Mouse (Mus musculus) hindbrain, embryonic 14.5 days (tissue): ENCODE measurements around the gene Wdr60. TPM values are rescaled to one million over a fixed set of nuclear protein-coding genes. Genes with fewer than 3 reads are reported as not detected.

ENCODE experiments used
- ATAC-seq: fragments of 200-750 bp; cut with Nextera tagmentation; 2 replicates; pipeline ENCODE4 v1.8.0; 2017; ENCODE audit warnings: moderate number of reproducible peaks, mild to moderate bottlenecking, moderate TSS enrichment, moderate library complexity; ENCODE audit not compliant: low FRiP score
- DNase-seq: peaks from one replicate; pipeline ENCODE4 v3.0.0-alpha.2; 2015; ENCODE audit warnings: low spot score
- H3K27ac ChIP-seq: fragments of 300-500 bp; sonication (generic); 2 replicates; pipeline ENCODE4 v1.5.1; 2014; ENCODE audit warnings: mild to moderate bottlenecking, moderate library complexity
- H3K27me3 ChIP-seq: fragments of 300-500 bp; sonication (generic); 2 replicates; pipeline ENCODE4 v1.6.1; 2014; ENCODE audit warnings: mild to moderate bottlenecking, low read length, mixed read lengths; ENCODE audit not compliant: control insufficient read depth, insufficient read depth
- H3K36me3 ChIP-seq: fragments of 300-500 bp; sonication (generic); replicated peaks from 2 replicates; pipeline ENCODE4 v1.6.1; 2014; ENCODE audit not compliant: control insufficient read depth, insufficient read depth
- H3K4me1 ChIP-seq: fragments of 300-500 bp; sonication (generic); replicated peaks from 2 replicates; pipeline ENCODE4 v1.6.1; 2014; ENCODE audit warnings: antibody characterized with exemption, low read length, mixed read lengths; ENCODE audit not compliant: control insufficient read depth, insufficient read depth
- H3K4me2 ChIP-seq: fragments of 300-500 bp; sonication (generic); replicated peaks from 2 replicates; pipeline ENCODE4 v1.6.1; 2014; ENCODE audit warnings: mild to moderate bottlenecking, moderate library complexity
- H3K4me3 ChIP-seq: fragments of 300-500 bp; sonication (generic); replicated peaks from 2 replicates; pipeline ENCODE4 v1.5.1; 2014; ENCODE audit warnings: mild to moderate bottlenecking, low read length
- H3K9ac ChIP-seq: fragments of 300-500 bp; sonication (generic); 2 replicates; pipeline ENCODE4 v1.6.1; 2014
- H3K9me3 ChIP-seq: fragments of 300-500 bp; sonication (generic); 2 replicates; pipeline ENCODE4 v1.6.1; 2016; ENCODE audit warnings: low read length; ENCODE audit not compliant: control insufficient read depth
- WGBS: fragments of 180-500 bp; shearing (Covaris S2); extraction: QIAGEN DNeasy Blood & Tissue Kit; methylation state at CpG from one replicate; pipeline ENCODE4 v1.1.7; 2014; 5-methylcytosine and 5-hydroxymethylcytosine counted together
- microRNA-seq: library from miRNA; unstranded; fragments of <30 nt; microRNA quantifications from one replicate; pipeline ENCODE4, GENCODE M21; 2016
- polyA plus RNA-seq: library from polyadenylated mRNA; unstranded; fragments of >200 nt; fragmentation: Nextera tagmentation; extraction: Ambion mirVana; gene quantifications from 2 replicates; pipeline ENCODE4 v1.2.1, GENCODE M21; 2014

The Wdr60 gene
- polyA plus RNA-seq, 1 experiment from 2014 or later = 18.3 TPM

GRCm38 (mm10) chr12:116181436-116182050, 81.3 kb downstream of the Wdr60 start:
- WGBS = 76% methylated on average over 4 of the region's 4 CpGs
- ATAC-seq (no peak), DNase-seq (no peak)
- no peak overlapping the region for H3K9ac ChIP-seq
- no peaks in the 10 kb centered on the region for H3K4me1 ChIP-seq
- no peak overlapping the region for H3K4me2 ChIP-seq
- H3K27me3 ChIP-seq = no peaks in the 10 kb centered on the region
- H3K36me3 ChIP-seq = no peaks in the 10 kb centered on the region
- H3K27ac ChIP-seq = no peak overlapping the region
- H3K9me3 ChIP-seq = no peaks in the 10 kb centered on the region
- H3K4me3 ChIP-seq = no peak overlapping the region

DNA sequence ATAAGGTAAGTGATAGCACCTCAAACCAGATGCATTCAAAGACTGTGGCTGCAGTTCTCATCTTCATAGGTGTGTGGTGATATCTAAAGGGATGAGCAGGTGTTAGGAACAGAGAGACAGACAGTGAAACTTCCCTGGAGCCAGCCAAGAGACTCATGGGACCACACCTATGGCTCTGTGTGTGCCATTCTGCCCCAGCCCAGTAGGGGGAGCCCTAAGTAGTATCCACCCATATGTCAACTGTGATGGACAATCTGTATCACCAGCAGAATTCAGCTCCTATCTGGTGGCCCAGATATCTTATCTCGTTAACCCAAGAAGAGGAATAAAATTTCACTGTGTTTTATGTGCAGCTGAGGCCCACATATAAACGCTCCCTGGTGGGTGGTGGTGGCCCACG, 85.9 kb downstream of the Wdr60 start:
- no peak overlapping the region for H3K4me2 ChIP-seq
- DNase-seq (no peak), ATAC-seq (no peak)
- no peaks in the 10 kb centered on the region for H3K36me3 ChIP-seq
- no peak overlapping the region for H3K9ac ChIP-seq
- H3K4me1 ChIP-seq = no peaks in the 10 kb centered on the region
- 96% methylated on average over 3 of the region's 3 CpGs for WGBS
- no peak overlapping the region for H3K4me3 ChIP-seq
- H3K27ac ChIP-seq = no peak overlapping the region
- no peaks in the 10 kb centered on the region for H3K9me3 ChIP-seq
- no peaks in the 10 kb centered on the region for H3K27me3 ChIP-seq

- no peaks in the 10 kb centered on the region for H3K9me3 ChIP-seq
- H3K36me3 ChIP-seq = no peaks in the 10 kb centered on the region
- H3K4me3 ChIP-seq = no peak overlapping the region
- no peaks in the 10 kb centered on the region for H3K27me3 ChIP-seq
- H3K4me1 ChIP-seq = no peaks in the 10 kb centered on the region
- DNase-seq (no peak), ATAC-seq (no peak)
- H3K27ac ChIP-seq = no peak overlapping the region
- WGBS = 79% methylated on average over 5 of the region's 5 CpGs
- H3K9ac ChIP-seq = no peak overlapping the region
- H3K4me2 ChIP-seq = no peak overlapping the region
These were observed 93.2 kb downstream of the Wdr60 start for GRCm38 (mm10) chr12:116169666-116170065.

DNA sequence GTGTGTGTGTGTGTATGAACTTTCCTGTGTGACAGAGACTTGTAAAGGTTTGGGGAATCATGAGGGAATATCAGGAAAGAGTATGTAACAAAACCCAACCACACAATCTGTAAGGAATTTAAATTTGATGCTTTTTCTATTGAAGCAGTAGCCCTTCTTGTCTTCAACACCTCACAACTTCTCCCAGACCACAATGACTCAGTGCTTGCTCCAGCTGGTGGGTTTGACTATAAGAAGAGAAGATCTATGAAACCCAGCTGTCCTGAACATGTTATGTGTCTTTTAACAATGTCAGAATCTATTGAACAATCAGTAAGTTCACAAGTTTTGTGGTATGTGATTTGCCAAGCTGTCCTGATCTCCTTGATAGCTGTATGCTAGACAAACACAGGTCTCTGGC, 97.5 kb downstream of the Wdr60 start:
- Histone ChIP-seq H3K36me3 (no peaks in the 10 kb centered on the region), H3K9me3 (no peaks in the 10 kb centered on the region), H3K27ac (no peak overlapping the region), H3K9ac (no peak overlapping the region), H3K4me2 (no peak overlapping the region), H3K27me3 (no peaks in the 10 kb centered on the region), H3K4me1 (no peaks in the 10 kb centered on the region), H3K4me3 (no peak overlapping the region)
- ATAC-seq (no peak), DNase-seq (no peak)

- DNase-seq = no peak
- Histone ChIP-seq H3K4me2 (no peak overlapping the region), H3K36me3 (no peaks in the 10 kb centered on the region), H3K4me3 (no peak overlapping the region), H3K9me3 (no peaks in the 10 kb centered on the region), H3K4me1 (no peaks in the 10 kb centered on the region), H3K9ac (no peak overlapping the region), H3K27me3 (no peaks in the 10 kb centered on the region), H3K27ac (no peak overlapping the region)
- 87% methylated on average over 2 of the region's 2 CpGs for WGBS
- no peak for ATAC-seq
These were observed 103.1 kb downstream of the Wdr60 start for GRCm38 (mm10) chr12:116159695-116160094.

- Histone ChIP-seq H3K4me3 (no peak overlapping the region), H3K36me3 (no peaks in the 10 kb centered on the region), H3K9ac (no peak overlapping the region), H3K9me3 (no peaks in the 10 kb centered on the region), H3K4me1 (no peaks in the 10 kb centered on the region), H3K4me2 (no peak overlapping the region), H3K27ac (no peak overlapping the region), H3K27me3 (no peaks in the 10 kb centered on the region)
- ATAC-seq (no peak), DNase-seq (no peak)
- 80% methylated on average over 5 of the region's 5 CpGs for WGBS
These were observed 103.6 kb downstream of the Wdr60 start for GRCm38 (mm10) chr12:116159223-116159622.

DNA sequence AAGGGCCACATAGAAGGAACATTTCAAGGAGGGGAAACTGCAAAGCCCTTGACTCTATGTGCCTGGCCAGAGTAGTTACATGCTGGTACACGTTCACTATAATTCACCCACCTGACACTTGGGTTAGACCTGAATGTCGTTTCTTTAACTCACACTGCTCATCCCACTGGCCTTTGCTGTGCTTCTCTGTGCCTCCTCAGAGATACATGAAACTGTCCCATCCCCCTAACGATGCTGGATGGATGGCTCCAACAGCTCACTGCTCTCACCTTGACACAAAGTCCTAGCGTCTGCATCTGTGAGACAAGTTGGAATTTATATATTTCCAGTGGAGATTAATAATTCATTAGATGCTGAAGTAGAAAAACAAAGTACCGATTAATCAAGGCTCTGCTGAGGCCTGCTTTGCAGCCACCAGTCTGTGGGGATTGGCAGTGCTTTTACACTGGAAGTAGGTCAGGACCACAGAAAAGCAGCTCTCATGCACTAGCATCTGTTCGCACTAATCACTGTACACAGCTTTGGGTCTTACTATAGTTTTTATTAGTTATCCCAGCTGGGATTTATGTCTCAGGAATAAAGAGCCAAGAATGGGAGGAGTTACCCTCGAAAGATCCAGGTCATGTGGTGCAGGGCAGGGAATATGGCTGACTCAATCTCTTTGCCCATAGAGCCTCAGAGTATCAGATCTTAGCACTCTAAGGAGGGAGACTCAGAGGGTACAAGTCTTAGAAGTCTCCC, 105.9 kb downstream of the Wdr60 start:
- WGBS = 76% methylated on average over 7 of the region's 7 CpGs
- no peak for DNase-seq
- Histone ChIP-seq H3K4me3 (no peak overlapping the region), H3K9me3 (no peaks in the 10 kb centered on the region), H3K4me1 (no peaks in the 10 kb centered on the region), H3K27ac (no peak overlapping the region), H3K9ac (no peak overlapping the region), H3K27me3 (no peaks in the 10 kb centered on the region), H3K36me3 (no peaks in the 10 kb centered on the region), H3K4me2 (no peak overlapping the region)
- no peak for ATAC-seq

Small RNA genes lying within 50 kb of the gene (microRNA-seq; reads per million reads assigned to microRNA genes)
- not detected for gene Gm23190

Other genes with a start within 250 kb of the Wdr60 start
- gene Zfp386, start 215.3 kb downstream of the Wdr60 start, polyA plus RNA-seq = 48.5 and 53.7 TPM in 2 replicates
- gene Vipr2, start 185.3 kb downstream of the Wdr60 start, polyA plus RNA-seq = 0.62 and 1.1 TPM in 2 replicates
- not detected in 2 replicates for gene Gm11027, start 12.4 kb upstream of the Wdr60 start, polyA plus RNA-seq
- gene Esyt2, start 18.2 kb upstream of the Wdr60 start, polyA plus RNA-seq = 17.2 and 19.1 TPM in 2 replicates
- 8.1 and 10.5 TPM in 2 replicates for gene Ncapg2, start 142.4 kb upstream of the Wdr60 start, polyA plus RNA-seq
- gene Ptprn2, start 222.7 kb upstream of the Wdr60 start, polyA plus RNA-seq = 15.5 and 17.5 TPM in 2 replicates